Mouse (Mus musculus) limb, embryonic 13.5 days (tissue): ENCODE results near the gene Olfr1286. TPM values are rescaled to one million over a fixed set of nuclear protein-coding genes. Genes with fewer than 3 reads are reported as not detected.

Experiments
- ATAC-seq: fragments of 200-750 bp; cut with Nextera tagmentation; 2 replicates; pipeline ENCODE4 v1.8.0; 2017; ENCODE audit warnings: low read depth, moderate number of reproducible peaks, moderate TSS enrichment; ENCODE audit not compliant: low FRiP score
- H3K27ac ChIP-seq: fragments of 300-500 bp; sonication (generic); 2 replicates; pipeline ENCODE4 v1.5.1; 2015; ENCODE audit warnings: inconsistent platforms, mild to moderate bottlenecking, moderate library complexity
- H3K27me3 ChIP-seq: fragments of 300-500 bp; sonication (generic); 2 replicates; pipeline ENCODE4 v1.6.1; 2015; ENCODE audit warnings: mild to moderate bottlenecking, inconsistent platforms
- H3K36me3 ChIP-seq: fragments of 300-500 bp; sonication (generic); 2 replicates; pipeline ENCODE4 v1.6.1; 2015; ENCODE audit warnings: inconsistent platforms, mild to moderate bottlenecking, moderate library complexity
- H3K4me1 ChIP-seq: fragments of 300-500 bp; sonication (generic); 2 replicates; pipeline ENCODE4 v1.6.1; 2015; ENCODE audit warnings: inconsistent platforms
- H3K4me2 ChIP-seq: fragments of 300-500 bp; sonication (generic); replicated peaks from 2 replicates; pipeline ENCODE4 v1.6.1; 2015; ENCODE audit warnings: inconsistent platforms, mild to moderate bottlenecking, moderate library complexity
- H3K4me3 ChIP-seq: fragments of 300-500 bp; sonication (generic); 2 replicates; pipeline ENCODE4 v1.5.1; 2015; ENCODE audit warnings: moderate library complexity, mild to moderate bottlenecking, inconsistent platforms
- H3K9ac ChIP-seq: fragments of 300-500 bp; sonication (generic); 2 replicates; pipeline ENCODE4 v1.6.1; 2015; ENCODE audit warnings: mild to moderate bottlenecking, inconsistent platforms
- H3K9me3 ChIP-seq: fragments of 300-500 bp; sonication (generic); 2 replicates; pipeline ENCODE4 v1.6.1; 2016; ENCODE audit warnings: inconsistent platforms
- WGBS: fragments of 180-500 bp; shearing (Covaris S2); methylation state at CpG from one replicate; pipeline ENCODE4 v1.1.7; 2015; 5-methylcytosine and 5-hydroxymethylcytosine counted together
- polyA plus RNA-seq: library from polyadenylated mRNA; unstranded; fragments of >200 nt; fragmentation: Nextera tagmentation; extraction: Ambion mirVana; gene quantifications from 2 replicates; pipeline ENCODE4 v1.2.1, GENCODE M21; 2015

Olfr1286 gene
- polyA plus RNA-seq = not detected in 2 replicates

DNA sequence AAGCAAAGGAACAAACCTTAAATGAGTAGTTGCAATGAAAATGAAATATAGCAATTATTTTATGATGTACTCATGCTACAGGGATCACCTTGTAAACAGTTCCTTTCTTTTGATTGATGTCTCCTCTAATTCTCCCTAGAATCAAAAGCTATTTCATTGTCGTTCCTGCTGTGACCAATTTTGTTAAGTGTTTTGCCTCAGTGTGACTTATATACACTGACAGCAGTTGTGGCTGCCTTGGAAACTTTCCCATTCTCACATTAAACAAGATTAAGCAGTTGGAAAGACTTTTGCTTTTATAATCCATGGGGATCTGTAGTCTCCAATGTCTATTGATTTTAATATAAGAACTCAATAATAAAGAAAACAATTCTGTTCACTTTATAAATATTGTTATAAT, at the start of gene Olfr1286:
TSS of gene Olfr1286 (minus strand) at position 185 of the 400 bp plus-strand sequence.
- no peak for ATAC-seq
- 69% methylated on average over 1 of the region's 1 CpGs for WGBS
- no peaks in the 10 kb centered on the region for H3K27me3 ChIP-seq
- H3K27ac ChIP-seq = no peak within 1 kb of the TSS
- no peak within 1 kb of the TSS for H3K4me2 ChIP-seq
- H3K36me3 ChIP-seq = no peaks in the 10 kb centered on the region
- no peak within 1 kb of the TSS for H3K9ac ChIP-seq
- H3K9me3 ChIP-seq = no peaks in the 10 kb centered on the region
- H3K4me1 ChIP-seq = no peaks in the 10 kb centered on the region
- H3K4me3 ChIP-seq = no peak within 1 kb of the TSS

- Histone ChIP-seq H3K4me2 (no peak within 1 kb of the TSS), H3K27me3 (no peaks in the 10 kb centered on the region), H3K27ac (no peak within 1 kb of the TSS), H3K4me3 (no peak within 1 kb of the TSS), H3K36me3 (no peaks in the 10 kb centered on the region), H3K9ac (no peak within 1 kb of the TSS), H3K9me3 (0 out of 2 replicates have a peak, but pooled peaks cover 2% of the 10 kb centered on the region), H3K4me1 (no peaks in the 10 kb centered on the region)
- ATAC-seq = no peak
- 67% methylated on average over 1 of the region's 1 CpGs for WGBS
Measured at GRCm38 (mm10) chr2:111448842-111449241, 25.9 kb upstream of the Olfr1286 start, which contains the start of gene Olfr1287. Gene Olfr1287, plus strand, starts transcription at chr2:111449142.

- no peak for ATAC-seq
- 87% methylated on average over 1 of the region's 1 CpGs for WGBS
Measured at GRCm38 (mm10) chr2:111375222-111375621, 47.7 kb downstream of the Olfr1286 start, which contains the start of gene Olfr1284. Gene Olfr1284, plus strand, starts transcription at chr2:111375522.

More at GRCm38 (mm10) chr2:111375222-111375621, 47.7 kb downstream of the Olfr1286 start, which contains the start of gene Olfr1284:
- Histone ChIP-seq H3K36me3 (no peaks in the 10 kb centered on the region), H3K9ac (no peak within 1 kb of the TSS), H3K27ac (no peak within 1 kb of the TSS), H3K4me3 (no peak within 1 kb of the TSS), H3K9me3 (no peaks in the 10 kb centered on the region), H3K4me2 (no peak within 1 kb of the TSS), H3K4me1 (no peaks in the 10 kb centered on the region), H3K27me3 (no peaks in the 10 kb centered on the region)

Other genes starting within 250 kb of the Olfr1286 start
- gene 4930430A15Rik, start 193.5 kb downstream of the Olfr1286 start, polyA plus RNA-seq = not detected in 2 replicates
- gene Olfr1275, start 187.8 kb downstream of the Olfr1286 start, polyA plus RNA-seq = not detected in 2 replicates
- gene Olfr1276, start 168.6 kb downstream of the Olfr1286 start, polyA plus RNA-seq = not detected in 2 replicates
- not detected in 2 replicates for gene Olfr1277, start 149.0 kb downstream of the Olfr1286 start, polyA plus RNA-seq
- gene Olfr1278, start 133.0 kb downstream of the Olfr1286 start, polyA plus RNA-seq = not detected in 2 replicates
- not detected in 2 replicates for gene Olfr1279, start 122.5 kb downstream of the Olfr1286 start, polyA plus RNA-seq
- not detected in 2 replicates for gene Olfr1280, start 109.1 kb downstream of the Olfr1286 start, polyA plus RNA-seq
- gene Olfr1281, start 96.6 kb downstream of the Olfr1286 start, polyA plus RNA-seq = not detected in 2 replicates
- not detected in 2 replicates for gene Olfr1282, start 87.0 kb downstream of the Olfr1286 start, polyA plus RNA-seq
- not detected in 2 replicates for gene Olfr1283, start 56.3 kb downstream of the Olfr1286 start, polyA plus RNA-seq
- gene Olfr1284, start 47.6 kb downstream of the Olfr1286 start, polyA plus RNA-seq = not detected in 2 replicates
- not detected in 2 replicates for gene Olfr1287, start 26.0 kb upstream of the Olfr1286 start, polyA plus RNA-seq
- not detected in 2 replicates for gene Olfr1288, start 51.0 kb upstream of the Olfr1286 start, polyA plus RNA-seq
- gene Olfr1289, start 57.7 kb upstream of the Olfr1286 start, polyA plus RNA-seq = not detected in 2 replicates
- gene Olfr1290, start 70.7 kb upstream of the Olfr1286 start, polyA plus RNA-seq = not detected in 2 replicates
- not detected in 2 replicates for gene Olfr1291-ps1, start 74.1 kb upstream of the Olfr1286 start, polyA plus RNA-seq
- not detected in 2 replicates for gene Olfr1293-ps, start 102.1 kb upstream of the Olfr1286 start, polyA plus RNA-seq
- not detected in 2 replicates for gene Olfr1294, start 117.2 kb upstream of the Olfr1286 start, polyA plus RNA-seq
- not detected in 2 replicates for gene Olfr1295, start 146.6 kb upstream of the Olfr1286 start, polyA plus RNA-seq
- gene Olfr1297, start 203.4 kb upstream of the Olfr1286 start, polyA plus RNA-seq = not detected in 2 replicates
- gene Olfr1298, start 226.1 kb upstream of the Olfr1286 start, polyA plus RNA-seq = not detected in 2 replicates
- gene Olfr1299, start 238.3 kb upstream of the Olfr1286 start, polyA plus RNA-seq = not detected in 2 replicates